Mouse (Mus musculus) yolk sac, embryonic 10.5 days (tissue): ENCODE data around the gene Spred2.

ENCODE experiments used
- DNase-seq: peaks from one replicate; pipeline ENCODE4 v3.0.0-alpha.2; 2017; ENCODE audit warnings: low spot score

Gene Spred2

GRCm38 (mm10) chr11:19985283-19985854, 61.2 kb downstream of the Spred2 start:
- no peak for DNase-seq

- DNase-seq, result no peak
These were observed 62.3 kb downstream of the Spred2 start for GRCm38 (mm10) chr11:19986443-19986861.

- DNase-seq, result peak; percentile 78
These were observed 62.9 kb downstream of the Spred2 start for GRCm38 (mm10) chr11:19986871-19987755.

GRCm38 (mm10) chr11:19987756-19988091, 63.5 kb downstream of the Spred2 start:
- DNase-seq, result peak; percentile 77

GRCm38 (mm10) chr11:19988224-19988623, 64.0 kb downstream of the Spred2 start:
- DNase-seq, result no peak

- no peak for DNase-seq
These were observed 64.5 kb downstream of the Spred2 start for GRCm38 (mm10) chr11:19988631-19989030.

- no peak for DNase-seq
These were observed 65.2 kb downstream of the Spred2 start for GRCm38 (mm10) chr11:19989141-19989910.

- no peak for DNase-seq
These were observed 66.6 kb downstream of the Spred2 start for GRCm38 (mm10) chr11:19990731-19991130.

GRCm38 (mm10) chr11:19991303-19991976, 67.3 kb downstream of the Spred2 start:
- no peak for DNase-seq

- DNase-seq, result peak; percentile 70
These were observed 68.4 kb downstream of the Spred2 start for GRCm38 (mm10) chr11:19992341-19993281.

- DNase-seq, result no peak
These were observed 69.6 kb downstream of the Spred2 start for GRCm38 (mm10) chr11:19993753-19994152.

- DNase-seq, result no peak
These were observed 70.2 kb downstream of the Spred2 start for GRCm38 (mm10) chr11:19994262-19994790.

GRCm38 (mm10) chr11:19997940-19998339, 73.8 kb downstream of the Spred2 start:
- DNase-seq, result no peak

GRCm38 (mm10) chr11:20002883-20003282, 78.7 kb downstream of the Spred2 start:
- no peak for DNase-seq

GRCm38 (mm10) chr11:20007701-20008100, 83.5 kb downstream of the Spred2 start:
- DNase-seq, result no peak

GRCm38 (mm10) chr11:20011210-20011978, 87.2 kb downstream of the Spred2 start:
- DNase-seq, result no peak

GRCm38 (mm10) chr11:20013366-20013765, 89.2 kb downstream of the Spred2 start:
- no peak for DNase-seq

GRCm38 (mm10) chr11:20017937-20018336, 93.8 kb downstream of the Spred2 start:
- DNase-seq, result no peak

- DNase-seq, result no peak
These were observed 94.7 kb downstream of the Spred2 start for GRCm38 (mm10) chr11:20018905-20019304.

- no peak for DNase-seq
These were observed 96.5 kb downstream of the Spred2 start for GRCm38 (mm10) chr11:20020720-20021119.
